Mouse (Mus musculus): ENCODE measurements around the gene Stox2.

The Stox2 gene

DNA sequence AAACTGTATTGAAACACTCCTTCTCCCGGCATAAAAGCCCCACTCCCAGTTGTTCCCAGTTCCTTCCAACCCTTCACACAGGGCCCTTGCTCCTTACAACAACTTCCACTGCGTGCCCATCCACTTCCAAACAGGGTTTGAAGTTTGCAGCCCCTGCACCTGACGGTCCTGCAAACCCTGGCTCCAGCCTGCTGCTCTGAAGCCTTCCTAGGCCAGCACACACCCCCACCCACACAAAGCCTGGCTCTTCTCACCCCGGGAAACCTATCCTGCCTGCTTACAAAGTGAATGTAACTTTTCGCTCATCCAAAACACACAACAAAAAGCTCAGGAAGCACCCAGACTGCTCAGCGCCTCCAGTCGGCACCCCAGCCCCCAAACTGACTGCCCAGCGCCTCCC lies 37.1 kb downstream of the Stox2 start:
- no peak for DNase-seq (ENCODE audit: low read depth, low spot score)

DNA sequence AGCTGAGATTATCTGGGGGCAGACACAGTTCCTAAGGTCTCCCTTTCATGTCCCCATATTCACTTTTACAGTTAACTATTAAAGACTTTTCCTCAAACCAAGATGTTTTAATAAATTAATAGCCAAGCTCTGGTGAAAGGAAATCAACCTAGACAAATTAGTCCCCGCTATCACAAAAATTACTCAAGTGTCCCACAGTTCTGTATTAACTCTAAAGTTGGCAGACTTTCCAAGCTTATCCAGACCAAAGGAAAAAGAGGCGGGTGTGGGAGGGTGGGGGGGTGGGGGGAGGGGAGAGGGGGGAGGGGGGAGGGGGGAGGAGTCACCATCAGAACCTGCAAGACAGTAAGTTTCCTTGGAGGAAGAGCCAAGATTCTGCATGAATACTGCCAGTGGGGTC lies 41.3 kb downstream of the Stox2 start:
- no peak for DNase-seq (ENCODE audit: low read depth, low spot score)

DNA sequence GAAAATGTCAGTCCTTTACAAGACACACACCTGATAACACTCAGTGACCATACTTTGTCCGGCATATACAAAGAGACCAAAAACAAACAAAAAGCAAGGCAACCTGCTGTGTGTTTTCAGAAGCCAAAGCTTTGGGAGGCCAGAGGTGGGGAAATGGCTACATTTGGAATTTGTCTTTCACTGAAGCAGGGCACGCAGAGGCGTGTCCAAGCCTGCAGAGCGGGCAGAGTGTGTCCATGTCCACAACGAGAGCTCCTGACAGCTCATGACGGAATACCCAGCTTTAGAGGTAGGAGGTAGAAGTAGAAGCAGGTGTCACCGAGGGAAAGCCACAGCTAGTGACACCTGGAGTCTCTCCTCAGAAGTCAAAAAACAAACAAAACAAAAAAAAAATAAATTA lies 53.2 kb downstream of the Stox2 start:
- DNase-seq (ENCODE audit: low read depth, low spot score): no peak

DNA sequence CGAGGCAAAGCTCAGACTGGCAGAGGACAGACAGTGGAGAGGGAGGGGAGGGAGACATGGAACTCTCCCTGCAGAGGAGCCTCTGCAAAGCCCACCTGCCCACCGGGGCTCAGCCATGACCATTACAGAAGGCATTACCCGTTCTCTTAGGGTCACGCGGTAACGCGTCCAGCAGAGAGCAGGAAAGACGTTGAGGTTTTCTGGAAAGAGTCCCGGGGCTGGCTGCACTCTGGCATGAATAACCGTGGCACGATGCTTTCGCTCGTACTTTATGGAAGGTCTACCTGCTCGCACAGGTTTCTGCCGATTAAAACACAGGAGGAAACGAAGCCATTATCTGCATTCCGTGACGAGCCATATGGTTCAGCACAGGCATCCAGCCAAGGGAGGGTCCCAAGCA lies 53.9 kb downstream of the Stox2 start:
- no peak for DNase-seq (ENCODE audit: low read depth, low spot score)

DNA sequence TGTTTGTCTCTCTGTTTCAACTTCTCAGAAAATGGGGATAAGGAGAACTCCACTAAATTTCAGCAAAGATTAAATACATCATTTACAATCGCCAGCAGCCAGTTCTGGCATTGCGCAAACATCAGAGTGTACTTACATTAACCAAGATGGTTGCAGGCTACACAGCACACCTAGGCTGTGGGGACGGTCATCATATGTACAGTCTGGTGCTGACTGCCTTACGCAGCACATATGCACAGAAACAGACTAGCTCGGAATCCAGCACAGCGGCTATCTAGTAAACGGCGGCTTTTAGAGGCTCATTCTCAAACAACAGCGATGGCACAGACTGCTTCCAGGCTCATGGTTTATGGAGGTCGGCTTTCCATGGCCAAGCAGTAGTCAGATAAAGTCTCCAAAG lies 54.3 kb downstream of the Stox2 start:
- no peak for DNase-seq (ENCODE audit: low read depth, low spot score)

DNA sequence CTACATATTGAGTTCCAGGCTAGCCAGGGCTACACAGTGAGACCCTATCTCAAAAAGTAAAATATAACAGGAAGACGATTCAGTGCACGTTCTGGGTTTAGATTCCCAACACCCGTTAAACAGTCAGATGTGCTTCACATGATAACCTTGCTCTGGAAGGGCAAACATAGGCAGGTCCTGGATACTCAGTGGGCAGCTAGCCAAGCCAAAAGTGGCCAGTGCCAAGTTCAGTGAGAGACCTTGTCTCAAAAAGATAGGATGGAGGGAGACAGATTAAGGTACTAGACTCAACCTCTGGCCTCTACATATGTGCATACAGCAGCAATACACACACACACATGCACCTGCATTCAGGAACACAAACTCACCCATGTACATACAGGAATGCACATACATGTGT lies 56.7 kb downstream of the Stox2 start:
- no peak for DNase-seq (ENCODE audit: low read depth, low spot score)

DNA sequence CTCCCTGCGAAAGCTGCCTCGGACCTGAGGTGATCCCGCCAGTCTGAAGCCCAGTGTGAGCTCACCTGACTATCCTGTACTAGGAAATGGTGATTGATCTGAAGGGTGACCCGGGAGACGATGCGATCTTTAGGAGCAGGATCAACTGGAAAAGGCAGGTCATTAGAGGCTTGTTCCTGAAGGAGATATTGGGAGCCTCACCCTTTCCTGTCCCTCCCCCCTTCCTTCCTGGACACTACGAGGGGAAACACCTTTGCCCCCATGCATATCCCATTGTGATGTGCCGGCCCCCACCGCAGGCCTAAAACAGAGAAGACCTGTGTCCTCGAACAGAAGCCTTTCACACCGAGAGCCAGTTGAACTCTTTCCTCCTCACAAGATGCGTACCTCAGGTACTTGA lies 58.0 kb downstream of the Stox2 start:
- DNase-seq (ENCODE audit: low read depth, low spot score): no peak

DNA sequence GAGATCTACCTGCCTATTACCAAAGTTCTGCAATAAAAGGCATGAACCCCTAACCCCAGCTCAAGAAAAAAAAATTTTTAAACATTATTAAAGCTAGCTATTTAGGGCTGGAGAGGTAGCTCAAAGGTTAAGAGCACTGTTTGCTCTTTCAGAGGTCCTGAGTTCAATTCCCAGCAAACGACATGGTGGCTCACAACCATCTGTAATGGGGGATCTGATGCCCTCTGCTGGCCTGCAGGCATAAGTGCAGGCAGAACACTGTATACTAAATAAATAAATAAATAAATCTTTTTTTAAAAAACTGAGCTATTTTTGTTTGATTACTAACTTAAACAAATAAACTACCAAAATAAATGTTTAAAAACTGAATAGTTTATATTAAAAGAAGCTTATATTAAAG lies 60.4 kb downstream of the Stox2 start:
- DNase-seq (ENCODE audit: low read depth, low spot score): no peak

DNA sequence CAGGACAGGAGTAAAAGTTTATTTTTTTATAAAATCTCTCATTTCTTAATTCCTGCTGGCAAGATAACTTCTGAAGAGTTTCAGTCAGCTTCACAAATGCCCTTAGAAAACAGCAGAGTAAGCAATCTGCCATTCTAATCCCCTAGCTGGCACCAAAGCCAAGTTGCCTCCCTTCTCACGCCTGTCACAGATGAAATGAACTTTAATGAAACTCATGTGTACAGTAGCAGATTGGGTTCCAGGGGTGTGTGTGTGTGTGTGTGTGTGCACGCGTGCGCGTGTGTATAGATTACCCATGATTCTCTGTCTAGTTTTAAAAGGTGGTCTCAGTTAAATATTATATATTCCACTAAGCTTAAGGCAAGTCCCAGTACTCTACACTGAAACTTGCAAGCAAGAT lies 62.0 kb downstream of the Stox2 start:
- DNase-seq (ENCODE audit: low read depth, low spot score): no peak

DNA sequence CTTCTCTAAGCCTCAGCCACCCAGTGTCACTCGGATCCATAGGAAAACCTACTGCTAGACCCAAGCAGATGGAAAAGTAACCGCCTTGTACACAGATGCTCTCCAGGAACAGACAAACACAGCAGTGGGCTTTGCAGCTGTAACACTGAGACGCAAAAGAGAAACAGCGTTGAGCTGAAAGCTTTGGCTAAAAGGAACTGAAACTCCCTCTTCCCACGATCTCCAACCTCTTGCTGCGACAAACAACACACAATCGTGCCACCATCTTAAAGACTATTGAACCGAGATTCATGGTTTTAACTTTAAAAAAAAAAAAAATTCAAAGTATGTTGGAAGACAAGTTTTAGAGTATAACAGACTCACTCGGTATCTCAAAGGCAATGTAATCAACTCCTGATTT lies 62.5 kb downstream of the Stox2 start:
- no peak for DNase-seq (ENCODE audit: low read depth, low spot score)

DNA sequence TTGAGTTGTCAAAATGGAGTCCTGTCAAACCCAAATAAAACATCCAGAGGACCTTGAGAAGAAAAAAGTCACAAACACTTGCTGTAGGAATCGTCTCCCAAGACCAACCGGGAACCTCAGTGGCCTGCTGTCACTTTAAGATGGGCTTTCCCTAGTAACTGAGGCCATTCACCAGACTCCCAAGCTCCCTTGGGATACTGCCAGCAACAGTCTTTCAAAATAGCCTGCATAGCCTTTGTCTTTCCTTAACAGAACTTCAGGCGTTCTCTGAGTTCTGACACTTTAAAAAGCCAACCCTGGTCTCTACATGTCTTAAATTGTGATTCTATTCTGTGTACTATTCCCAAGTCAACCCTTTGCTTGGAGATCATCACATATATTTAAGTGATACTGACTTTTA lies 64.9 kb downstream of the Stox2 start:
- peak; percentile 31 for DNase-seq (ENCODE audit: low read depth, low spot score)

DNA sequence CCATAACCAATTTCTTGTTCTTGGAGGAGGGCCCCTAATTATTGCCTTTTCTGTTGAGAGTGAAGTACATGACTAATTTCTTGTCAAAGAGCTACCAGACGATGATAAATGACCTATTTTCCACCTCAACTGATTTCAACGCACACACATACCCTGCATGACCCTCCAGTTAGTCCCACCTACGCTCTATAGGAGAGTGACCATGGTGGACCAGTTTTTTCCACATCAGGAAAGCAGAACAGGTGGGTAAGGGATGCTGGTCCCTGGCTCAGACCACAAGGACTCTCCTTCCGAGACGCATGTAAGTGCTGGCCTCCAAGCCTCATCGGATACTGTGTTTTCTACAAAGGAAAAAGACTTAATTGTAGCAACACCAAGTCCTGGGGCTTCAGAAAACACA lies 65.4 kb downstream of the Stox2 start:
- DNase-seq (ENCODE audit: low read depth, low spot score): no peak

DNA sequence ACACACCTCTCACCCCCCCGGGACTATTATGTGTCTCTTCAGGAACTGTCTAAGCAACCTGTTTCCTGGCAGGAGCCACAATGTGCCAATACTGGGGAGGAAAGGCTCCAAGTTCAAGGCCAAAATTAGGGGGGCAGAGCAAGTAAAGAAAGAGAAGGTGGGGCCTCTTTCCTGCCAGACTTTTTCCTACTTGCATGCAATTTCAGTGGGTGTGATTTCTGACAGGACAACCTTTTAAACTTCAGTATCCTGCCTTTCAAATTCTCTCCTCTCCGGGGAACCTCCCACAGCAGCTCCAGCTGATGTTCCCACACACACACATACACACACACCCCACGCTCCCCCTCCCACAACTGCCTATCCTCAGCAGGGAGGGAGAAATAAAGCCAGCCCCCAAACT lies 66.1 kb downstream of the Stox2 start:
- DNase-seq (ENCODE audit: low read depth, low spot score): peak; percentile 56

DNA sequence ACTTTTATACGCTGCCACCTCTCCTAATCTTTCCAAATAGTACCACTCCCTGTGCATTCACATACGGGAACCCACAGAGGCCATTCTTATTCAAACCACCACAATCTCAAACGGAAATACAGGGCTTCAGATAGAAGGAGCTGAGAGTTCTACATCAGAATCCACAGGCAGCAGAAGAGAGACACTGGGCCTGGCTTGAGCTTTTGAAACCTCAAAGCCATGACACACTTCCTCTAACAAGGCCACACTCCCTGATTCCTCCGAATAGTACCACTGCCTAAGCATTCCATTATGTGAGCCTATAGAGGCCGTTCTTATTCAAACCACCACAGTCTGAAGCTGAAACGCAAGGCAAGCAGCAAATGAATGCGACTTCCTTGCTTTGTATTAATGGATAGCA lies 69.5 kb downstream of the Stox2 start:
- no peak for DNase-seq (ENCODE audit: low read depth, low spot score)

DNA sequence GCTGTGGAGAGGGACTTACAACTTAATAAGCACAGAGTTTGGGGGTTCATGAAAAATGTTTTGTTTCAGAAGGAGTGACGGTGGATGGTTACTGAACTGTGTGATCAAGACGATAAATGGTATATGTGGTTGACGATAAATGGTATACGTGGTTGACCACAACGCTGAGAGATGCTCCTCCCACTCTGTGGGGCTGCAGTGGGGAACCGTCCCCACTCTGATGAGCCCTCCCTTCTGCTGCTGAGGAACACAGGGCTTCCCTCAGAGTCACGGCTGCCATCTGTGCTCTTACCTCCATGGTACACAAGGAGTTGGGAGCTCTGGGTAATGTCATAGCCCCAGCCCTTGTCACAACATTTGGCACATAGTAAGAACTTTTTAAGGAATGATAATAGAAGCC lies 72.4 kb downstream of the Stox2 start:
- no peak for DNase-seq (ENCODE audit: low read depth, low spot score)

DNA sequence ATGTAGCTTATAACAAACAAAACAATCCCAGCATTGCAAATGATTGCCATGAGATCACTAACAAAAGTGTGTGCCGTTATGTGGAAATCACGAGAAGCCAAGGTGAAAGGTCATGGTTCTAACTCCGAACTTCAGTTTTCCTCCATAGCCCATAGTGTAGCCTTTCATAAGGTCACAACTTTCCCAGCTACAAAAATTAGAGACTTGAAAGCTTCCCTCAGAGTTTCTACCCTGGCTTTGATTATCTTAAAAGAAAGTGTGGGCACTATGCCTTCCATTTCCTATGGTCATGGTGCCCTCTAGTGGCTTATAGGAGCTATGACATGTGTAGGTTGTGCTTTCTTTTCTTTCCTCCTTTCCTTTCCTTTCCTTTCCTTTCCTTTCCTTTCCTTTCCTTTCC lies 74.6 kb downstream of the Stox2 start:
- DNase-seq (ENCODE audit: low read depth, low spot score): peak; percentile 61

DNA sequence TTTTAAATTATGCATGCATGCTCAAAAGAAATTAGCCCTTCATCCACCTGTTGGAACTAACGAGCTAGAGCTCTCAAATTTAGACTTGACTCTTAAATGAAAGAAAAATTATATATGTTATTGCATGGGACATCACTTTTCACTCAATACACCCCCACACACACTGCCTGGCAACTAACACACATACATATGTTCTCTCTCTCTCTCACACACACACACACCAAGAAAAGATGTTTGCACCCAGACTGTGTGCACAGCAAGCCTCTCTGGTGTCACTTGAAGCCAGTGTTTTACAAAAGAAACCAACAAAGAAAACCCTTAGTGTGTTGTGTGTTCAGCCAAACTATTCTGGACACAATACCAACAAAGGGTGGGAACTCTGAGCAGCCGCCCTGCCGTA lies 75.1 kb downstream of the Stox2 start:
- DNase-seq (ENCODE audit: low read depth, low spot score): no peak

DNA sequence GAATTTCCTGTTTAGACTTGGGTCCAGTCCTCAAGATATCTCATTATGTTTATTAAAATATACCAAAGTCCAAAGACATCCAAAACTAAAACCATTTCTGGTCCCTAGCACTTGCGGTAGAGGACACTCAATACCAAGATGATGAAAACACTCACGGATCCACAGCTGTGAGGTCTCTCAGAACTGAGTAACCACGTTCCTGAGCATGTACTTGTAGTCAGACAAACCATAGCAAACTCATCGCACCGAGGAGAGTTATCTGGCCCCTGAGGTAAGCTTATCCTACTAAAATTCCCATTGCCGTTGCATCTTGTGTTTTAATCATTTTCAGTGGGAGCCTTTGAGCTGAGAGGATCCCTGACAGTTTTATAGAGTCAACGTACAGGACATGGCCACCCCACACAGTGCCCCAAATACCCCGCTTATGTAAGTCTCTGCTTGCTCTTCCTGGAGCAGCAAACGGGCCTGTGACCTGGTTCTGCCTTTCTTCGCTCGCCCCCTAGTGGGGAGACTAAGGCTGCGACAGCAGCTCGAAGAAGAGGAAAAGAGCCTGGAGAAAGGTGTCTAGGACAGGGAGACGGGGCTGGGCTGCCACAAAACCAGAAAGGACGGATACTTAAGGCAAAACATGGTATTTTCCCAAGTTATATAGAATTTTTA lies 75.6 kb downstream of the Stox2 start:
- DNase-seq (ENCODE audit: low read depth, low spot score): peak; percentile 94

DNA sequence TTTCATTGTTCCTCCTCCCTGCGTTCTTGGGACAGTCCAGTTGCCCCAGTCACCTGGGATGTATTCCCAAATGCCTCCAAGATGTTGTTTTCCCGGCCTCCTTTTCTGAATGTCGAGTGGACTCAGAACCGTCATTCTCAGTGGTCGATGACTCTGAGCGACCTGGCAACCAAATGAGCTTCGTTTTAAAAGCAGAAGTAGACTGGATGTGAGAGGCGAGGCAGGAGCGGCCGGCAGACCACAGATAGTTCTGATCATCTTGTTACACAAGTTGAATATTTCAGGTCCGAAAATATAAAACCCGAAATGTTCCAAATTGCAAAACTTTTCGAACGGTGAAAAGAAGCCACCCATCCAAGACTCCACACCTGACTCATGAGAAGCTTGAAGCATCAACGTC lies 76.2 kb downstream of the Stox2 start:
- no peak for DNase-seq (ENCODE audit: low read depth, low spot score)

DNA sequence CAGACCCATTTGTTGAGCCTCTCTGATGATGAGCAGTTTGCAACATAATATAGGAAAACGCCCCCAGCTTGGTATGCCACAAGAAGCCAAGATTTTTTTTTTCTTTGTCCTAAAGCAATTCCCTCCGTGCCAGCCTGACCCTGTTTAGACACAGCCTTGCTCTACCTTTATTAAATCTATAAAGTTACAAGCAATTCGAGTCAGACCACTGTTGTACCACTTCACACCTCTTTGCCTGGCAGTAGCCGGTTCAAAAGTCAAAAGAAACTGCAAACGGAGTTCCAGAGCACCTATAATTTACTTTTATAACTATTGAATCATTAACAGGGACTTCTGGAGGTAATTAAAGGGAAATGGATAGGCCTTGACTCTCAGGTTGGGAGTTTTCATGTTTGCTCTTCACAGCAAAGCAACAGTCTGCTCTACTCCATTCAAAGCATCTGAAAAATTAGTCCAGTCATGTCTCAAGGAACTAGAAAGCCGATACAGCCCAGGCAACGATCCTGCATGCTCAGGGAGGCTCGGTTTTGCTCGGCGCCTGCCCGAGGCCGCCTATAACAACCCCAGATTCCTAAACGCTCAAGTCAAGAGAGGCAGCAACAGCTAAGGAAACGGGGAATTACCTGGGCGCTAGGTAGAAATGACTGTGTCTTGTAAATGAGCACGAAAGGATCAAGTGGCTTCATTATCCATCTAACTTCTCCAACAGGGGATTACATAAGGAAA lies 77.0 kb downstream of the Stox2 start:
- DNase-seq (ENCODE audit: low read depth, low spot score): no peak

DNA sequence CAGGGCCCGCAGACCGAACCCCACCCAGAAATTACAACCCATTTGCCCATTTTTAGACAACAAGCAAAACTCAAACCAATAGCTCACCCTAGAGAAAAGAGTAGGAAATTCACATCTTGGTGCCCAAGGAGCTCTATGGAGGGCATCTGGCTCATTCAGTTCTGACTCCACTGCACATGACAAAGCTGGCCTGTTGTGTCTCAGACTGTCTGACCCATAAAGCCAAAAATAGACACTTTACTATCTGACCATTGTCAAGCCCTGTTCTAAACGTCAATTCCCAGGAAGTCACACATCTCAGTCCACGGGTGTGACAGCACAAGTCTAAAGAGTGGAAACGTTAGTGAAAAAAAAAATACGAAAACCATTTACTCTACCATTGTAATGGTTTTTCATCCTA lies 79.1 kb downstream of the Stox2 start:
- DNase-seq (ENCODE audit: low read depth, low spot score): no peak

DNA sequence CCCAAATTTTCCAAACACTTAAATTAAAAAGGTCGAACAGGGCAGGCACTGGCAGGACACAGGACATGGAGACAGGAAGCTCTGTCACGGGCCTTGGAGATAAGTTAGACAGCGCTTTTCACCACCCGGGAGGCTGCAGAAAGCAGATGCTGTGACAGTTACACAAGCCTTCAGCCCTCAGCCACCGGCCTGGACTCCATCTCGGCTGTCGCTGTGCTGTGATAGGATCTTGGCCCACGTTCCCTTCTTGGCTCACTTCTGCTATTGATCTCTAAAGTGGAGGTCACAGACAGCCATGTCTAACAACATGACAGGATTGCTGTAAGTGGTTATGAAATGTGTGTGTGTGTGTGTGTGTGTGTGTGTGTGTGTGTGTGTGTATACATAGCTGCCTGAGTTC lies 82.9 kb downstream of the Stox2 start:
- no peak for DNase-seq (ENCODE audit: low read depth, low spot score)

DNA sequence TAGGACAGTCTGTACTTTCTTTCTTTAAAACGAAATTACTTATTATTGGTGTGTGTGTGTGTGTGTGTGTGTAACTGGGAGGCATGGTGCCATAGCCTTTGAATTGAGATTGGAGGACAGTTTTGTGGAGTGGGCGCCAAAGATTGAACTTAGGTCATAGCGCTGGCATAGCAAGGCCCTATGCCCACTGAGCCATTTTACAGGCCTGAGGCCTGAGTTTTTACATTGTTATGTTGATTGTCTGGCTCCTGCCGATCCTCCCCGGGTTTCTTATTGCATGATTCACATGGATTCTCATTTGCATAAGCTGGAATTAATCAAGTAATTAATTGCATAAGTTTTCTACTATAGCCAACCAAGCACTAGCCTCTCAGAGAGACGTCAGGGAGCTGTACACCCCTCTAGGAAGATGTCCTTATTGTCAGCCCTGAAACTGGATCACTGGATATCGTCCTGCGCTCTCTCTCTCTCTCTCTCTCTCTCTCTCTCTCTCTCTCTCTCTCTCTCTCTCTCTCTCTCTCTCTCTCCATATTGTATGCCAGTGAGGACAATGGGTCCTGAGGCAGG lies 90.7 kb downstream of the Stox2 start:
- no peak for DNase-seq (ENCODE audit: low read depth, low spot score)

All from brain, adult 2 months (tissue).